Mouse (Mus musculus) heart, adult 18-20 months (tissue): ENCODE results near the gene Kcnq1. TPM values are rescaled to one million over a fixed set of nuclear protein-coding genes. Genes with fewer than 3 reads are reported as not detected.

Source experiments
- DNase-seq, 2 experiments: peaks; one replicate each; pipeline ENCODE4 v3.0.0; 2021 to 2022; ENCODE audit warnings: mixed read lengths in 1 of 2
- total RNA-seq, 2 experiments: library from RNA; stranded (reverse); gene quantifications; 2 replicates each; pipeline ENCODE4 v1.2.3; 2021

Kcnq1 gene
- total RNA-seq, 2 experiments from 2014 or later = 33.8 to 36.4 TPM

- DNase-seq = peak in 1 of 2 experiments; percentile 68
Observed at GRCm38 (mm10) chr7:143087070-143087579, 19.0 kb upstream of the Kcnq1 start.

- DNase-seq = no peak
Observed at GRCm38 (mm10) chr7:143093847-143094246, 12.3 kb upstream of the Kcnq1 start.

GRCm38 (mm10) chr7:143094592-143095553 lies 11.3 kb upstream of the Kcnq1 start, which contains the start of gene Trpm5:
Gene Trpm5, minus strand, starts transcription at chr7:143094642.
- peak; percentile 65 to 88 for DNase-seq

GRCm38 (mm10) chr7:143095554-143095907 lies 10.6 kb upstream of the Kcnq1 start:
- DNase-seq = no peak

- DNase-seq = peak; percentile 42 to 54
Observed at GRCm38 (mm10) chr7:143100759-143101158, 5.4 kb upstream of the Kcnq1 start.

- no peak for DNase-seq
Observed at GRCm38 (mm10) chr7:143105258-143105897, 784 bp upstream of the Kcnq1 start.

- DNase-seq = peak; percentile 58 to 62
Observed at GRCm38 (mm10) chr7:143106672-143107465, 707 bp downstream of the Kcnq1 start.

- peak; percentile 66 to 69 for DNase-seq
Observed at GRCm38 (mm10) chr7:143108200-143108599, 2.0 kb downstream of the Kcnq1 start.

GRCm38 (mm10) chr7:143108996-143109660 lies 3.0 kb downstream of the Kcnq1 start:
- DNase-seq = peak in 1 of 2 experiments; percentile 26

- no peak for DNase-seq
Observed at GRCm38 (mm10) chr7:143109696-143110095, 3.5 kb downstream of the Kcnq1 start.

GRCm38 (mm10) chr7:143110803-143111202 lies 4.6 kb downstream of the Kcnq1 start:
- DNase-seq = peak in 1 of 2 experiments; percentile 15

- DNase-seq = peak; percentile 42 to 58
Observed at GRCm38 (mm10) chr7:143111719-143112118, 5.6 kb downstream of the Kcnq1 start.

- peak; percentile 47 to 56 for DNase-seq
Observed at GRCm38 (mm10) chr7:143112395-143112794, 6.2 kb downstream of the Kcnq1 start.

- no peak for DNase-seq
Observed at GRCm38 (mm10) chr7:143114773-143115172, 8.6 kb downstream of the Kcnq1 start.

GRCm38 (mm10) chr7:143116521-143116920 lies 10.4 kb downstream of the Kcnq1 start:
- no peak for DNase-seq

- DNase-seq = no peak
Observed at GRCm38 (mm10) chr7:143119407-143119806, 13.2 kb downstream of the Kcnq1 start.

- DNase-seq = peak in 1 of 2 experiments; percentile 16
Observed at GRCm38 (mm10) chr7:143119826-143120225, 13.7 kb downstream of the Kcnq1 start.

- DNase-seq = peak; percentile 81 to 87
Observed at GRCm38 (mm10) chr7:143122191-143122590, 16.0 kb downstream of the Kcnq1 start.

GRCm38 (mm10) chr7:143123876-143124669 lies 17.9 kb downstream of the Kcnq1 start:
- DNase-seq = peak; percentile 78 to 88

- peak; percentile 31 to 59 for DNase-seq
Observed at GRCm38 (mm10) chr7:143124902-143125301, 18.7 kb downstream of the Kcnq1 start.

- no peak for DNase-seq
Observed at GRCm38 (mm10) chr7:143132815-143133214, 26.7 kb downstream of the Kcnq1 start.
